Comparison of ENCODE assay signal across 8 mouse cellular contexts in genomic region chr4:97746106-97746900, GRCm38 (mm10). TPM values are rescaled to one million over a fixed set of nuclear protein-coding genes. Genes with fewer than 3 reads are reported as not detected.
DNase-seq lines count a peak whose midpoint lies in the region; ATAC-seq and TF ChIP-seq lines count a peak whose summit lies in the region.

No protein-coding gene starts in this region.

- TF ChIP-seq EP300 in heart, adult 2 months (IDR thresholded peaks at IDR 0.05; ENCODE audit: insufficient read depth, low read depth, low read length), result no peak
- no peak for TF ChIP-seq EP300 in MEL (IDR thresholded peaks at IDR 0.05; ENCODE audit: low read depth in 1 of 2, low read length in 2 of 2)
- no peak for TF ChIP-seq EP300 in heart, postnatal 0 days (IDR thresholded peaks at IDR 0.05; ENCODE audit: low read depth)

- H3K27ac ChIP-seq in heart, adult 2 months, result no peak overlapping the region
- no peak overlapping the region for H3K27ac ChIP-seq in MEL (ENCODE audit: control insufficient read depth, low read depth, low read length)
- H3K27ac ChIP-seq in heart, postnatal 0 days (ENCODE audit: low read depth), result no peak overlapping the region

- H3K79me2 ChIP-seq in heart, adult 2 months (replicated peaks; ENCODE audit: control insufficient read depth, insufficient read depth, low read length), result no peaks in the 10 kb centered on the region
- H3K79me2 ChIP-seq in MEL (ENCODE audit: control insufficient read depth, insufficient read depth, low read length, poor library complexity), result peaks cover 3% of the 10 kb centered on the region; the same call in 1 of the 2 replicates

- intact Hi-C loops in heart, adult 2 months (cut with DNase I), result loop anchor here (1.0 to 10.0 kb wide), 5 partner anchors 69 to 1042 kb away; no protein-coding TSS in a partner anchor
- intact Hi-C loops in heart, postnatal 25 days (cut with DNase I), result loop anchor here (5.0 to 10.0 kb wide), 5 partner anchors 69 to 1052 kb away; no protein-coding TSS in a partner anchor

- peak overlapping the region; percentile 60 for H3K9ac ChIP-seq in heart, adult 2 months (ENCODE audit: low read depth, low read length)
- H3K9ac ChIP-seq in MEL (ENCODE audit: control insufficient read depth, low read depth, low read length, poor library complexity, severe bottlenecking), result peak overlapping the region; percentile 75
- peak overlapping the region; percentile 62 for H3K9ac ChIP-seq in heart, postnatal 0 days (replicated peaks; ENCODE audit: low read depth, low read length)

- no peak for ATAC-seq in heart, postnatal 0 days (ENCODE audit: insufficient read depth, low read depth)
- 0 out of 2 replicates have a peak, but pooled peaks have one; percentile 1 for ATAC-seq in megakaryocyte, adult 5-6 weeks (ENCODE audit: poor library complexity, severe bottlenecking)

- WGBS in heart, adult 2 months, result 11% methylated on average over 19 of the region's 19 CpGs
- WGBS in heart, postnatal 0 days, result 8% methylated on average over 19 of the region's 19 CpGs

- H3K4me3 ChIP-seq in heart, adult 2 months, result peak overlapping the region; percentile 31
- peak overlapping the region; percentile 42 to 65; a peak in 3 of 4 replicates for H3K4me3 ChIP-seq in MEL (ENCODE audit: control insufficient read depth in 1 of 2, insufficient read depth in 1 of 2, low read depth in 2 of 2, low read length in 2 of 2)
- peak overlapping the region; percentile 50 for H3K4me3 ChIP-seq in heart, postnatal 0 days (ENCODE audit: low read depth, low read length)

- TF ChIP-seq CTCF in heart, adult 2 months (IDR thresholded peaks at IDR 0.05), result no peak
- no peak for TF ChIP-seq CTCF in MEL (IDR thresholded peaks at IDR 0.05 in 2 of 3, conservative IDR thresholded peaks at IDR 0.05 in 1 of 3; ENCODE audit: control insufficient read depth in 1 of 3, insufficient read depth in 1 of 3, low read depth in 2 of 3, low read length in 3 of 3, poor library complexity in 1 of 3, severe bottlenecking in 1 of 3)
- no peak for TF ChIP-seq CTCF in heart, postnatal 0 days (IDR thresholded peaks at IDR 0.05; ENCODE audit: low read depth)

- peak overlapping the region; percentile 85 for H3K4me2 ChIP-seq in heart, postnatal 0 days (ENCODE audit: low read depth, low read length)

- H3K9me3 ChIP-seq in MEL (replicated peaks; ENCODE audit: insufficient read depth, low read length), result no peaks in the 10 kb centered on the region
- H3K9me3 ChIP-seq in heart, postnatal 0 days (replicated peaks; ENCODE audit: control insufficient read depth, low read length), result no peaks in the 10 kb centered on the region

- no peak for DNase-seq in heart, adult 2 months
- DNase-seq in heart, postnatal 25 days (ENCODE audit: low spot score), result no peak
- DNase-seq in MEL (ENCODE audit: low read depth, low spot score), result no peak
- no peak for DNase-seq in heart, postnatal 0 days (ENCODE audit: low spot score)
- DNase-seq in urinary bladder, postnatal 10 days (ENCODE audit: low spot score), result no peak
- no peak for DNase-seq in layer of hippocampus, adult 9-11 months
- no peak for DNase-seq in thymus, postnatal 4 days

- no peak for TF ChIP-seq POLR2A in heart, adult 2 months (IDR thresholded peaks at IDR 0.05; ENCODE audit: insufficient read depth, low read depth, low read length)
- no peak for TF ChIP-seq POLR2A in MEL (IDR thresholded peaks at IDR 0.05; ENCODE audit: control insufficient read depth in 1 of 2, insufficient read depth in 1 of 2, low read depth in 1 of 2, low read length in 2 of 2, poor library complexity in 1 of 2)

- no peaks in the 10 kb centered on the region for H3K27me3 ChIP-seq in heart, adult 2 months (ENCODE audit: control insufficient read depth, insufficient read depth, low read length)
- no peaks in the 10 kb centered on the region for H3K27me3 ChIP-seq in MEL (ENCODE audit: control insufficient read depth in 1 of 2, insufficient read depth in 2 of 2, low read length in 2 of 2)
- no peaks in the 10 kb centered on the region for H3K27me3 ChIP-seq in heart, postnatal 0 days (ENCODE audit: control insufficient read depth, insufficient read depth, low read length)

- TF ChIP-seq RAD21 in MEL (IDR thresholded peaks at IDR 0.05; ENCODE audit: low read depth, low read length), result no peak

- H3K36me3 ChIP-seq in heart, adult 2 months (ENCODE audit: control insufficient read depth, insufficient read depth, low read length), result no peaks in the 10 kb centered on the region
- H3K36me3 ChIP-seq in MEL (ENCODE audit: control insufficient read depth in 1 of 2, insufficient read depth in 2 of 2, low read length in 2 of 2), result peaks cover 0 to 17% of the 10 kb centered on the region in 2 experiments; a peak in 2 of 4 replicates
- no peaks in the 10 kb centered on the region for H3K36me3 ChIP-seq in heart, postnatal 0 days (replicated peaks; ENCODE audit: control insufficient read depth, insufficient read depth, low read length)

- peaks cover 2% of the 10 kb centered on the region; the same call in 1 of the 2 replicates for H3K4me1 ChIP-seq in heart, adult 2 months (ENCODE audit: control insufficient read depth, insufficient read depth, low read length)
- peaks cover 7 to 16% of the 10 kb centered on the region in 2 experiments for H3K4me1 ChIP-seq in MEL (ENCODE audit: control insufficient read depth in 1 of 2, insufficient read depth in 2 of 2, low read length in 2 of 2)
- peaks cover 6% of the 10 kb centered on the region; the same call in 1 of the 2 replicates for H3K4me1 ChIP-seq in heart, postnatal 0 days (ENCODE audit: control insufficient read depth, insufficient read depth)

TF ChIP-seq in MEL, 35 proteins besides CTCF, POLR2A, EP300 and RAD21:
- TF ChIP-seq USF2 (IDR thresholded peaks at IDR 0.05; ENCODE audit: borderline replicate concordance in 1 of 2, insufficient read depth in 1 of 2, low read depth in 1 of 2, low read length in 2 of 2) (no peak), MXI1 (IDR thresholded peaks at IDR 0.05; ENCODE audit: low read depth, low read length) (peak; percentile 6; the same call in 1 of the 2 replicates), KAT2A (conservative IDR thresholded peaks at IDR 0.05; ENCODE audit: low read depth, low read length) (no peak)

RNA-seq across cellular contexts. Expression of gene Nfia, which starts 26.2 kb away (rescaled TPM):
- 100 to 1,000 TPM; 126 to 128 TPM for total RNA-seq in heart, adult 2 months (2021)
- 70.3 and 75.6 TPM in 2 replicates for polyA plus RNA-seq in heart, adult 2 months (2012; rRNA removed)
- 100 to 1,000 TPM; 134 to 149 TPM for total RNA-seq in heart, postnatal 25 days (2021)
- total RNA-seq in MEL (2012; rRNA removed), result 10.2 and 16.4 TPM in 2 replicates
- polyA plus RNA-seq in MEL (2012; ENCODE audit: insufficient read depth in 1 of 2, insufficient read length in 2 of 2, low read depth in 1 of 2, low replicate concordance in 2 of 2, missing spikeins in 1 of 2), result 10 to 100 TPM; 13.4 to 20.5 TPM
- 76.5 and 114 TPM in 2 replicates for total RNA-seq in heart, postnatal 0 days (2014; rRNA removed; ENCODE audit: low replicate concordance)
- polyA plus RNA-seq in heart, postnatal 0 days (2015; fragmentation: Nextera tagmentation; extraction: Ambion mirVana), result 53.2 and 53.8 TPM in 2 replicates
- total RNA-seq in megakaryocyte, adult 5-6 weeks (2015), result 17.8 TPM in 2 replicates
- total RNA-seq in megakaryocyte, adult 5-6 weeks (2017), result 3.6 and 4.6 TPM in 2 replicates

RNA-seq across cellular contexts. Expression of gene E130114P18Rik, which starts 31.6 kb away (rescaled TPM):
- total RNA-seq in heart, adult 2 months (2021), result not detected
- polyA plus RNA-seq in heart, adult 2 months (2012; rRNA removed), result 0.15 TPM in 1 of 2 replicates, not detected in the other
- total RNA-seq in heart, postnatal 25 days (2021), result not detected
- not detected in 2 replicates for total RNA-seq in MEL (2012; rRNA removed)
- not detected for polyA plus RNA-seq in MEL (2012; ENCODE audit: insufficient read depth in 1 of 2, insufficient read length in 2 of 2, low read depth in 1 of 2, low replicate concordance in 2 of 2, missing spikeins in 1 of 2)
- not detected in 2 replicates for total RNA-seq in heart, postnatal 0 days (2014; rRNA removed; ENCODE audit: low replicate concordance)
- 0.45 and 0.52 TPM in 2 replicates for polyA plus RNA-seq in heart, postnatal 0 days (2015; fragmentation: Nextera tagmentation; extraction: Ambion mirVana)
- not detected in 2 replicates for total RNA-seq in megakaryocyte, adult 5-6 weeks (2015)
- not detected in 2 replicates for total RNA-seq in megakaryocyte, adult 5-6 weeks (2017)
